Mouse (Mus musculus) frontal cortex, adult (tissue): Measurements from ENCODE around the gene Trmt2a.

Experiments used
- ATAC-seq: cut with Nextera tagmentation; 2 replicates; pipeline ENCODE4 v1.9.2; 2017; ENCODE audit warnings: mild to moderate bottlenecking, moderate library complexity, mixed read lengths; ENCODE audit not compliant: low TSS enrichment

Trmt2a gene

GRCm38 (mm10) chr16:18248433-18249363 lies at the start of gene Trmt2a, which contains the start of gene Ranbp1:
Gene Trmt2a, plus strand, starts transcription at chr16:18248679.
Gene Ranbp1, minus strand, starts transcription at chr16:18248732.
- ATAC-seq: peak; percentile 85

DNA sequence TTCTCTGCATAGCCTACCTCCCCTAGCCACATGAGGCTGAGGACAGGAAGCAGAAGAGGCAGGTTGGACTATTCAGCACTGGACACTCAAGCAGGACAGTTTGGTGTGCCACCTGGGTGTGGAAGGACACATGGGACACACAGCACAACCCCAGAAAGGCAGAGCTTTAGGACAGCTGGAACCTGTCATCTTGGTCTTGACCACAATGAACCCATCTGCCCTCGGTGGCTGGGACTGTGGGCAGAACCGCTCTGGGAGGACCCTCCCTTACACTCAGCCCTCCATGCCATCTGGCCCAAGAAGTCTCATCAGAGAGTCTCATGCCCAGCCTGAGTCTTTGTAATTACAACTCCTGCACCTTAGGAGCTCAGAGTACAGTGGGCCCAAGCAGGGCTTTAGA lies 48.4 kb upstream of the Trmt2a start:
- ATAC-seq: no peak

GRCm38 (mm10) chr16:18201620-18202019 lies 46.9 kb upstream of the Trmt2a start:
- ATAC-seq: no peak

DNA sequence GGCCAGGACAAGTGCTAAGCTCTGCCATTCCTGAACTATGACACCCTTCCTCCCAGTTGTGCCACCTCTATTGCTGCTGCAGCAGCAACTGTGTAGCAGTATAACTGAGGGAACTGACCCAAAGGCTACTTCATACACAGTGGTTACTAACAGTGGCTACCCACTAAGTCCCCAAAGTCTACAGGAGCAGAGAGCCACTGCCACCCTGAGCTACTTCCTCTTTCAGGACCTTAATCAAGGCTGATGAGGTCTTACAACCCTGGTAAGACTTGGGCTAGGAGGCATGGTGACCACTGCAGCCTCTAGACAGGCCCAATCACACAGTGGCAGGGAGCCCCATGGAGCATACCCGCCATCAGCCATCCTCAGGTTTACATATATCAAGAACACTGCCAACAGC lies 46.4 kb upstream of the Trmt2a start:
- no peak for ATAC-seq

- no peak for ATAC-seq
Measured at GRCm38 (mm10) chr16:18203430-18204091, 44.9 kb upstream of the Trmt2a start.

GRCm38 (mm10) chr16:18210701-18211416 lies 37.6 kb upstream of the Trmt2a start:
- peak; percentile 53 for ATAC-seq

DNA sequence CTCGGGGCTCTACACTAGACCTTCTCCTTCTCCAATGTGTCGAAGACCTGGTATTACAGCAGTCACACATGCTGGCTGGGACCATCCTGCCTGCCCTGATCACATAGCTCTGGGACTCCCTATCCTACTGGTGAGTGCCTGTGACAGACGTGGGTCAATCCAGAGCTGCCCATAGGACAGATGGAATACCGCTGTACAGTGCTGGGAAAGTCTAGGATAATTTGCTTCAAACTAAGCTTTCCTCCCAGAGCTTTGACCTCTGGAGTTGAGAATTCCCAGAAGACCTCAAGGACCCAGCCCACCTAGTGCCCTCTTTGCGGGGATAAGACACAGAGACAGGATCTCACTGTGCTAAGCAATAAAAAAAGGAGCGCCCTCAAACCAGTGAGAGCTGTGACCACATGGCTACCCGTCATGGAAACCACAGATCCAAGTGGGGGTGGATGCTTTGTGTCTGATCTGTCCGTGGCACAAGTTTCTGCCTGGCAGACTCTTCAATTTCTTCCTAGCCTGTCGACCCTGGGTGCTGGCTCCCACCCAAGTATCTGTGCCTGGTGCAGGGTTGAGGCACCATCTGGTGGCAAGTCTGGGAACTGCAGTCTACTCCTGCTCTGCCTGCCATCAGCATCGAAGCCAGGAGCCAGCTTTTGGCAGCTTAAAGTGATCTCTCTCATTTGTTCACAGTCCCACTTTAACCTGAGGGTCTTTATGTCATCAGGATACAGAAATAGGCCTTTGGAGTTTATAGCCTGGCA lies 36.9 kb upstream of the Trmt2a start:
- 0 out of 2 replicates have a peak, but pooled peaks have one; percentile 15 for ATAC-seq

GRCm38 (mm10) chr16:18213689-18214088 lies 34.8 kb upstream of the Trmt2a start:
- ATAC-seq: peak; percentile 51

DNA sequence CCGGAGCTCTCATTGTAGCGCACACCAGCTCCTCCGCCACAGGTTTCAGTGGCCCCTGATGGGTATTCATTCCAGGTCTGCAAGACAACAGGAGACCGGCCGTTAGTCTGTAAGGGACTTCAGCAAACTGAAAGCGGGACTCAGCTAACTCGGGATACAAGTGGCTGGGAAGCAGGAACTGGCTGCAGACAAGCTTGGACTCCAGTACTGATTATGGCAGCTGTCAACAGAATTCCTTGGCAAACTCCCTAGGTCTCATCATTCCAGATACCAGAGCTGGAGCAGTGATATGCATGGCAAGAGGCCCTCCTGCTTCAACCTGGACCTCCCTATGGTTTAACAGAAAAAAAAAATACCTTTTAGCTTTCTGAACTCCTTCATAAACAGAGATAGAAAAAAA lies 33.6 kb upstream of the Trmt2a start:
- ATAC-seq: no peak

DNA sequence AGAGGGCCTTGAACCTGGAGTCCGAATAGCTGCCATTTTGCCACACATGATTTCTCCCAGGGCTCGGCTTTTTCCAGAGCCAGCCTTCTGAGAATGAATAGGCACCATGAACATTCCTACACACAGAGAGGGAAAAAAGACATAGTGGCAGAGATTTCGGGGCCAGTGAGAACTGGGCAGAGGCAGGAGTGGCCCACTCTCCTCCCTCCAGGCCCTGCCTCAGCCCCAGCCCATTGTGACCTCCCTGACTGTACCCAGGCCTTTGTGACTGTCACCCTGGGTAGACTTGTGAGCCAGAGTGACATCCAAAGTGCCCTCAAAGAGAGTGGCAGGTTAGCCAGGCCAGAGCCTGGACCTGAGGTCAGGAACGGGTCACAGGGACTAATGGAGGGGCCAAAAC lies 30.9 kb upstream of the Trmt2a start, which contains the start of gene Ccdc188:
Gene Ccdc188 (plus strand): TSS at position 301 of the 400 bp plus-strand sequence.
- ATAC-seq: no peak

DNA sequence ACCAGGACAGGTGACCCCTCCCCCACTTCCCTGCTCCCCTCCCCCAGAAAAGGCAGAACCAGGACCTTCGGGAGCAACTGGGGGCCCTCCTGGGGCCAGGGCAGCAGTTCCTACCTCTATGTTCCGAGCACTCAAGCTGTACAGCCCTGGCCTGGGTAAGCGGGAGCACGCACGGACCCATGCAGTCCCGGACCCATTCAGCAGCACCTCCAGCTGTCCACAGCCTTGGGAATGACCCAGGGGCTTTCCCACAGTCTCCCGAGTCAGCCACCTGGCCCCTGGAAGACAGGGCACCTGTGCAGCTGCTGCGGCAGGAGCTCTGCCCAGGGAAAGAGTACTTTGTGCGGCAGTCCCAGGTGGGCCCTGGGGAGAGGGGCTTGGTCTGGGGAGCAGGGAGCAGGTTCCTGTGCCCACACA lies 29.9 kb upstream of the Trmt2a start:
- no peak for ATAC-seq

GRCm38 (mm10) chr16:18220001-18220400 lies 28.5 kb upstream of the Trmt2a start:
- ATAC-seq: peak; percentile 21; the same call in 1 of the 2 replicates

GRCm38 (mm10) chr16:18220856-18221542 lies 27.5 kb upstream of the Trmt2a start:
- no peak for ATAC-seq

- no peak for ATAC-seq
Measured at GRCm38 (mm10) chr16:18221543-18221898, 27.0 kb upstream of the Trmt2a start.

DNA sequence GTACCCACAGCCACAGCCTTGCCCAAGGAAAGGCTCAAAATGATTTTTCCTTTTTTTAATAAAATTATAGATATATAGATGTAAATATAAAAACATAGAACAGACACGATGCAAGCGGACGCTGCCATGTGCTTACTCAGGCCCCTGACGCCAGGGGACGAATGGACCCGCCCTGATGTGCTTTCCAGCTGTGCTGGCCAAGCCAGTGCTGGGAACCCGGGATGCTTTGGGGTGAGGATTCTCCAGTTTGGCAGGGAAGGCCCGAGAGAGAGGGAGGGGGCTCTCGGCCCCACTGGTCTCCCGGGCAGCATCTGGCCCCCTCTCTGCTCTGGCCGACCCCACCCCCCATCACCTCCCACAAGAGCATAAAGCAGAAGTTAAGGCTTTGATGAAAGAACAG lies 26.3 kb upstream of the Trmt2a start:
- no peak for ATAC-seq

GRCm38 (mm10) chr16:18227187-18227586 lies 21.3 kb upstream of the Trmt2a start:
- ATAC-seq: no peak

- no peak for ATAC-seq
Measured at GRCm38 (mm10) chr16:18227897-18228422, 20.5 kb upstream of the Trmt2a start.

DNA sequence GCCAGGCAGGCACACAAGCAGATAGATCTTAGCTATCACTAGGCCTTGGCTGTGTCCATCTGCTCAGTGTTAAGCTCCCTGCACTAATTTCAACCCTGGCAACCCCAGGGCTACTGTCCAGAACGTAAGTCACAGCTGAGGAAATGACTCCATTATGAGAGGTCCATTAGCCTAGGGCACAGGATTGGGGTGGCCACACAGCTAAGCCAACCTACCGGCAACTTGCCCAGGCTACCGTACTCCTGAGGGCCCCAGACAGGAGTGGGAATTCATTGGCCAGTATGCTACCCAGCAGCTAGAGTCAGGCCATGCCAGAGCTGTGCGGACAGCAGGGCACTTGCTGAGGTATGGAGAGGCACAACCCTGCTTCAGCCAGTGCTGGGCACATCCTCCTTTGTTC lies 19.6 kb upstream of the Trmt2a start:
- no peak for ATAC-seq

DNA sequence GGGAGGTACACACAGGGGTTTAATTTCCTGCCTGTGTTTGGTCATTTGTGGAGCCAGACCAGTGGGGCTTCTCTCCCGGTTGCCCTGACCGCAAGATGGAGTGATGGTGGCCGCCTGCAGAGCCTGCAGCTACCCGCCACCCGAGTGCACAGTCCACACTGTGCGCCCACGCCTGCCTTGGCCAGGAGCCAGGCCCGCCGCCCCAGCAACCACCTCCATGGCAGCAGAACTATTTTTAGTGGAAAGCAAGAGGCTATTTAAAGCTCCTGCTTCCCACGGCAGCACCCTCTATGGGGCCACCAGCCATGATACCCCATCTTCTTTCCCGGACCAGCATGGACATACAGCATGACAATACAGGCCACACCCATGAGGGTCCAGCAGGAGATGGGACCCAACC lies 18.9 kb upstream of the Trmt2a start:
- ATAC-seq: peak; percentile 58

DNA sequence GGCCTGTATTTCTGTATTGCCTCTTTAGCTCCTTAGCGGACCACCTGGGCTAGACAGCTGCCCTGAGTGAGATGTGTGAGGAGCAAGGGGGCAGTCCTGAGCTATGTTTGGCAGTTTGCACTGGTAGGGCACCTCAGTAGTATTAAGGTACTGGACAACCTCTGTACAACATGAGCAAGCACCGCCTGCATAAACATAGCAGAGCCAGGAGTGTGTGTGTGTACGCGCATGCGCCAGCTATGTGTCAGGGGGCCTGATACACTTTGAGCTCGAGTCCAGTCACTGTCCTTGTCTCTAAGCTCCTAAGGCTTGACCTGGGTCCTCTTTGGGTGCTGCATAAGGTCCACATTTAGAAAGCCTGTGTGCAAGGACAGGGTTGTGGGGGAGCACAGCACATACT lies 17.9 kb upstream of the Trmt2a start:
- ATAC-seq: no peak

GRCm38 (mm10) chr16:18231047-18231446 lies 17.4 kb upstream of the Trmt2a start:
- no peak for ATAC-seq
